Mouse (Mus musculus) cerebellum, postnatal 14 days (tissue): ENCODE measurements around the gene Kcnh1.

Source experiments
- DNase-seq, 2 experiments: peaks; one replicate each; pipeline ENCODE4 v3.0.0; 2021; ENCODE audit warnings: mixed read lengths in 2 of 2

Kcnh1 gene

GRCm38 (mm10) chr1:192476704-192477103, 286.1 kb downstream of the Kcnh1 start:
- DNase-seq, result no peak

GRCm38 (mm10) chr1:192477556-192477955, 287.0 kb downstream of the Kcnh1 start:
- no peak for DNase-seq

- no peak for DNase-seq
Observed at GRCm38 (mm10) chr1:192478176-192478575, 287.6 kb downstream of the Kcnh1 start.

DNA sequence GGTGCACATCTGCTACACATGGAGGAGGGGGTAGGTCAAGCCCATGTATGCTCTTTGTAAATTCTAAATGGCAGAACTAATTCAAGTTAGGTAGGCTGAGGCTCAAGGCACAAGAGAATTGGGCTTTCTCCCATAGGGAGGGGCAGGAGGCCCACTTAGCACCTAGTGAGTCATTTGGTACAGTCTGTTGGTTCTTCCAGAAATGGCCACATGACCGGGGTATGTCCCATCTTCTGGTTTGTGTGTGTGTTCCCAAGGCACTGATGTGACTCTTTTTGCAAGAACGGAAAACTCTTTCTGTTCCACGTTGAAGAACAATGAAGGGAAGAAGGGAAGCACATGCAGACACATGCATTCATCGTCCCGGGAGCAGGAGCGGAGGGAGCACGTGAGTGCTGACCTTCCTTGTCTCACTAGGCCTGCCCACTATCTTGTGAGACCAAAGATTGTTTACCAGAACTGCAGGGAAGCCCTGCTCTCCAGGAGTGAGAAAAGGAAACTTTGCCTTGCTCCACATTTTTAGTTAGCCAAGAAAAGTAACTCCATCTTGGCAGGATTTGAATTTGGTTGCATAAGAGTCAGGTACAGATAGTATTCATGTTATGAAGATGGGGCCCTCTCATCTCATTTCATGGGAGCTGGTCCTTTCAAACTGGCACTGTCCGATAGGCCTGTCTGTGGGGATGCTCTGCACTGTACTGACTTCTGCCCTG, 289.7 kb downstream of the Kcnh1 start:
- DNase-seq, result no peak

GRCm38 (mm10) chr1:192481446-192481845, 290.9 kb downstream of the Kcnh1 start:
- no peak for DNase-seq

DNA sequence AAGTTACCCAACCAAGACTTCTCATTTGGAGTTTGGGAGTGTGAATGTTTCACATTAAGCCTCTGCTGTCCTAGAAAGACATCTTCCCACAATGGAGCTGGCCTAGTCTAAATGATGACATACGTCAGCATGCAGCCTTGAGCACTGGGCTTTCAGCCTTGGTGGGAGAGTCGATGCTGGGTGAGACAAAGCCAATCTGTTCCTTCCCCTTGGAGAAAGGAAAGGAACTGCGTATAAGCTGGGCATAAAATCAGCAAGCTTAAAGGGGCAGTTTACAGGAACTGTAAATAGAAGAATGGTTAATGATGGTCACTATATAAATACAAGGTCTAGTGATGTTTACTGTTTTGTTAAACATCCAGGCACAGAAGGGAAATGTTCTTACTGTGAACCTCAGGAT, 294.5 kb downstream of the Kcnh1 start:
- no peak for DNase-seq

DNA sequence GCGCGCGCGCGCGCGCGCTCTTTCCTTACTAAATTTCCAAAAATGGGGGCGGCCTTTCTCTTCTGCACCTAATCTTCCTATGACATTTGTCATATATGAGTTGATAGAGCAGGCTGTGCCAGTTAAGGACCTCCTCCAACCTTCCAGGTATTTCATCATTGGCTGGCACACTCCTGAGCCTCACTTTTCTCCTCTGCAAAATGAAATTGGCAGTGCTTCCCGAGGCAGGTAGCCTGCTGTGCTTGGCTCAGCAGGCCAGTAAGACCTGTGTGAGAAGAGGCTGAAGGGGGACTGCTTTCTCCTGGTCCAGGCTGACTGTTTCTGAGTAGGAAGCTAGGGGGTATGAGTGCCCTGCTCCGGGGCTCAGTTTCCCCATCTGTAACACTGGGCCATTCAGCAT, 297.0 kb downstream of the Kcnh1 start:
- DNase-seq, result peak; percentile 66 to 81

- DNase-seq, result no peak
Observed at GRCm38 (mm10) chr1:192489908-192490825, 299.6 kb downstream of the Kcnh1 start.

DNA sequence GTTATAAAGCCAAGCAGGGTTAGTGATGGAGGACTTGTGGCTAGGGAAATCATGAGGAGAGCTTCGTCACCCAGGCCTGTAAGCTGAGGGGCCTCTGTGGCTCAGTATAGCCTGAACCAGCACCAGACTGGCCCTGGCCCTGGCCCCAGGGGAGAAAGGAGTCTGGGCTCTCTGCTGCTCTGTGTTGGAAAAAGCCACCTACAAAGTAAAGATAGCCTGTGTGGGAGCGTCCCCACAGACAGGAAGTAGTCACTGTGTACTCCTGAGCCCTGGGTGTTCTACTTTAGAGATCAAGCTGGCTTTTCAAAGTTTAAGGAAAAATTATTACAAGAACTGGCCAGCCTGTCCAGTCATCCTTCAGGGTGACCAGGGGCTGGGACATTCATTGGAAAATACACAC, 306.9 kb downstream of the Kcnh1 start:
- no peak for DNase-seq

DNA sequence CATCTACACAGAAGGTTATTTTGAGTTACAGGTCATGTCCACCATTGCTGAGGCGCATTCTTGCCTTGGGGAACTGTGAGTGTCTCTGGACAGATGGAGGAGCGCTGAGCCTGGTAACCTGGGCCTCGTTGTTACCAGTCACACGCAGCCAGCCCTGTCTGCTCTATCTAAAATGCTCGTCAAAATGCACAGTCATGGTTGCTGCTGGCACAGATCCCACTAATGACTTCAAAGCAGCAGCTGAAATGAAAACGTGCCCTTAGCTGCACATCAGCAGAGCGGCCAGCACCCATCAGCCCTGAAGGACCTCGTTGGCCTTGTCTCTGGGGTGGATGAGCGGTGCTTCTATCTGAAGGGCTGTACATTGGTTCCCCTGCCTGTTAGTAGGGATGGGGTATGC, 311.4 kb downstream of the Kcnh1 start:
- peak; percentile 41 to 47 for DNase-seq

DNA sequence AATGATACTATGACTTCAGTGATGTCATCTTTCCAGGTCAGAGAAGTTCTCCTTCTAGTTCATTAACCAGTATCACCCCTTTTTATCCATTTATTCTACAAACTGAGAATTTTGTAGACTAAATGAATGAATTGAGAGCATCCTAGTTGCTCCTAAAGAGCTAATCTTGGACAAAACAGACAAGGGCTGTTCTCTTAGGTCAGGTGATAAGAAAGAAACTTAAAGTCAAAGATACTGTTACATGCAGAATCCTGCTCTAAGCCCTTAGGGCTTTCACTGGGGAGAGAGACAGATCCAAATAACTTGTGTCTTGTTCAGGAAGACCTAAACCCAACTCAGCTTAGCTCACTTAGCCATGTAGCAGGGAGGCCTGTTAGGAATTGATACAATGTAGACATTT, 312.3 kb downstream of the Kcnh1 start:
- DNase-seq, result no peak

GRCm38 (mm10) chr1:192503651-192504050, 313.1 kb downstream of the Kcnh1 start:
- DNase-seq, result peak; percentile 78 to 83

GRCm38 (mm10) chr1:192512821-192513220, 322.2 kb downstream of the Kcnh1 start:
- DNase-seq, result no peak

GRCm38 (mm10) chr1:192515373-192515772, 324.8 kb downstream of the Kcnh1 start:
- no peak for DNase-seq

DNA sequence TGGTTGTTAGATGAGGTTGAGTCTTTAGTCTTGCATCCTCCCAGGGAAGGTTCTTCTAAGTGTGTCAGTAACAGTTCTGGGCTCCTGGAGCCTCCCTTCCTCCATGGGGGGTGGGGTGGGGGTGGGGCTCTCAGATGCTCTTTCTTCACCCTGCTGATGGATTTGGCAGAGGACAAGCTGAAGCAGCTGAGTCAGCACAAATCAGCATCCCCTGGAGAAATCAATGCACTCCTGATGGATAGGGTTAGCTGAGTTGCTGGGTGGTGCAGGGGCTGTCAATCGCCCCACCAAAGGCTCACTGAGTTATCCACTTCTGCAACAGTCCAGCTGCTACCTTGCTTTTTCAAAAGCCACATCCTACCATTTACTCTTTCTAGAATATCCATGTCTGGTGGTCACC, 329.1 kb downstream of the Kcnh1 start:
- no peak for DNase-seq

GRCm38 (mm10) chr1:192520836-192521435, 330.4 kb downstream of the Kcnh1 start:
- DNase-seq, result peak; percentile 29 to 43

DNA sequence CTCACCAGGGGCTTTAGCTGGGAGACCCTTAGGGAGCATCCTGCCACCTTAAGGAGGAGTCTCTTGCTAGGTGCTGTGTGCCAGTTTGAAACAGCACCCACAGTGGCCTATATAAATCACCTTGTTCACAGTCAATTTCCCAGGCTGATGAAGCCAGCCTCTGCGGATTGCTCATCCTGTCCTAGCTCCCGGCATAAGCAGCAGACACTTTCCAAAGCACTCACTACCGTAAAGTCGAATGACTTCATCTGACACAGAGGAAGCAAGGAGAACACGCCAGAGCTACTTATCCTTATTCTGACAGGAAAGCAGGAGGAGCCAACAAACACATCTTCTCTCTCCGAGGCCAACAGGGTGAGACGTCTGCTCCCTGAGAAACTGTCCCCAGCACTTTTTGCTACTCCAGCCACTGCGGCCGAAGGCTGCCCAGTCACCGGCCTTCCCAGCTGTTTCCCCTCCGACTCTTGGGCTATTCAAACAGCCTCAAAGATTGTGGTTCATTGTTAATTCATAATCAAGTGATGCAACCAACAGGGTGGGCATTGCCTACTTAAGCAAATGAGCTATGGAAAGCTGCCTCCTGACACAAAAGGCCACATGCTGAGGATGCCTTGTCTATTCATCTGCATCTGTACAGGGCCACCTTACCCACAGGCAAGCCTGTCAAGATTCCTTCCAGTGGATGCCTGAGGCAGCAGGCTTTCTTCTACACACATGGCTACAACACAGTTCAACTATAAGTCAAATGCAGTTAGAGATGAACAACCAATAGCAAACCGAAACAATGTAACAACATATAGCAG, 332.0 kb downstream of the Kcnh1 start:
- no peak for DNase-seq

DNA sequence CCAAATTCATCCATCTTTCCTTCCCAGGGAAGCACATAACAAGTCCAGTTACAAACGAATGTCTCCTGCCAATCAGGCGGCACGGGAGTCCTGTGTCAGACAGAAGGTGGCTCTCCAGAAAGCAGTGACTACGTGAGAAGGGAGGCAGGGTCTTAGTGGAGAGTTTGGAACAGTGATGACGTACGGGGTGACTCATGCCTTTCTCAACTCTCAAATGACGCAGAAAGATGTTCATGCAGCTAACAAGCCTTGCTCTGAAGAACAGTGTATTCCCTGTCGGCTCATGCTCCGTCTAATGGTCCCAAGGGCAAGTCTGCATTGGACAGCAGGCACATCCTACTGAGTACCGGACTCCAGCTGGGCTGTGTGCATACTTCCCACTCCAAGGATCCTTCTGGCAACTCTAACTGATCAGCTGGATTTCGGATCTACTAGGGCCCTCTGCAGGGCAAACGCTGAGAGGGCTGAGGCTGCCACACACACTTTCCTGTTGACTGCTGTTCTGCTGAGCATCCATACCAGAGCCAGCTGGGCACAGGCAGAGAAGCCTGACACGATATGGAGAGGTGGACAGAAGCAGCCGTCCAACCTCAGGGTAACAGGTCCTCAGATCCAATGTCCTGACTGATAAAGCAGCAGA, 335.3 kb downstream of the Kcnh1 start:
- peak in 1 of 2 experiments; percentile 29 for DNase-seq

DNA sequence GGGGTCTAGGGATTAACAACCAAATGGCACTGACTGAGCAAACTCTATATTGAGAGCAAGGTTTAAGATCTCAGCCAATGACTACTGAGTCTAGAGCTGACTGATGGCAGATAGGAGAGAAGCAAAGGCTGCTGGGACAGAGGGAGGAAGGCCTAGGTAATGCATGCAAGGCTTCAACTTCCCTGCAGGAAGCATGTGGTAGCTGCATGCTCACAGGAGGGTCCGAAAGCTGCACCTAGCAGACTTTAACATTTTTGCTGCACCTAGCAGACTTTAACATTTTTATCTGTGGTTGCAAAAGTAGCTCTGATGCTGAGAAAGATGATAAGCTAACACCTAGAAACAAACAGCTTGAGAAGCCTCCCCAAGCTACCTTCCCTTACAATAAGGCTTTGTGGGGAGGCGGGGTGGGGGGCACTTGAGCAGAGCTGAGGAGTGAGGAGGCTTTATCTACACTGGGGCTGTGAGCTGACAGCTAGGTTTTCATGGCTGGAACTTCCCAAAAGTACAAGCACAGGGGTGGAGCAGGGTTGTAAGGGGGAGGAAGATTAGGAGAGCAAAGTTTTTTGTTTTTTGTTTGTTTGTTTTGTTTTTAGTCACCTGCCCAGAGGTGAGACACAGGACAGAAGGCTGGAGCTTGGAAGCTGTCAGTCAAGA, 341.0 kb downstream of the Kcnh1 start:
- no peak for DNase-seq

- no peak for DNase-seq
Observed at GRCm38 (mm10) chr1:192532212-192532611, 341.6 kb downstream of the Kcnh1 start.

DNA sequence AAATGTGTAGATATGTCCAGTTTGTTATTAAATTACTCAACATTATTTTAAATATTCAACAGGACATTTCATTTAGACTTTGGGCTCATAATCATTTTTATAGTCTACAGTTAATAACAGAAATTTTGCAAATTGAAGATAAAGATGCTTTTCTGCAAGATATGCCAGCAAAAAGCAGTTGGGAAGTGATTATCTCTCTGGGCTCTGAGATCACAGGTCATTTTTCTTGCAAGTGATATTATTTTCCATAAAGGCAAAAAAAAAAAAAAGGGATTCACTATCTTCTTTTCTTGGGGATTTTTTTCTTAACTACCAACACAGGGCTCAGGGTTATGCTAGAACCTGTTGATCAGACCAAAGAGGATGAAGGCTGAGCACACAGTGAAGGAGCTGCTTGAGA, 342.4 kb downstream of the Kcnh1 start:
- DNase-seq, result no peak

GRCm38 (mm10) chr1:192536440-192536839, 345.9 kb downstream of the Kcnh1 start:
- no peak for DNase-seq
